Mouse (Mus musculus) lung, embryonic 15.5 days (tissue): ENCODE measurements around the gene Disp3. TPM values are rescaled to one million over a fixed set of nuclear protein-coding genes. Genes with fewer than 3 reads are reported as not detected.

Source experiments
- ATAC-seq: fragments of 200-750 bp; cut with Nextera tagmentation; 2 replicates; pipeline ENCODE4 v1.8.0; 2017; ENCODE audit warnings: moderate number of reproducible peaks, borderline replicate concordance; ENCODE audit not compliant: low FRiP score, low TSS enrichment; ENCODE audit errors: extremely low read depth
- H3K27ac ChIP-seq: fragments of 300-500 bp; sonication (generic); 2 replicates; pipeline ENCODE4 v1.5.1; 2015; ENCODE audit warnings: moderate library complexity, mild to moderate bottlenecking, inconsistent platforms
- H3K27me3 ChIP-seq: fragments of 300-500 bp; sonication (generic); 2 replicates; pipeline ENCODE4 v1.6.1; 2015; ENCODE audit warnings: inconsistent platforms
- H3K36me3 ChIP-seq: fragments of 300-500 bp; sonication (generic); 2 replicates; pipeline ENCODE4 v1.6.1; 2015; ENCODE audit warnings: inconsistent platforms
- H3K4me1 ChIP-seq: fragments of 300-500 bp; sonication (generic); 2 replicates; pipeline ENCODE4 v1.6.1; 2015; ENCODE audit warnings: inconsistent platforms
- H3K4me2 ChIP-seq: fragments of 300-500 bp; sonication (generic); 2 replicates; pipeline ENCODE4 v1.6.1; 2015; ENCODE audit warnings: inconsistent platforms, mild to moderate bottlenecking, moderate library complexity
- H3K4me3 ChIP-seq: fragments of 300-500 bp; sonication (generic); 2 replicates; pipeline ENCODE4 v1.5.1; 2015; ENCODE audit warnings: mild to moderate bottlenecking, inconsistent platforms
- H3K9ac ChIP-seq: fragments of 300-500 bp; sonication (generic); 2 replicates; pipeline ENCODE4 v1.6.1; 2015; ENCODE audit warnings: inconsistent platforms
- H3K9me3 ChIP-seq: fragments of 300-500 bp; sonication (generic); 2 replicates; pipeline ENCODE4 v1.6.1; 2016; ENCODE audit warnings: inconsistent platforms
- WGBS: fragments of 180-500 bp; shearing (Covaris S2); methylation state at CpG from one replicate; pipeline ENCODE4 v1.1.7; 2015; 5-methylcytosine and 5-hydroxymethylcytosine counted together
- polyA plus RNA-seq: library from polyadenylated mRNA; unstranded; fragments of >200 nt; fragmentation: Nextera tagmentation; extraction: Ambion mirVana; gene quantifications from 2 replicates; pipeline ENCODE4 v1.2.1, GENCODE M21; 2015

The Disp3 gene
- polyA plus RNA-seq, 1 experiment from 2014 or later, result 0.10 TPM

GRCm38 (mm10) chr4:148286226-148287031, 1.3 kb downstream of the Disp3 start:
- Histone ChIP-seq H3K4me2 (0 out of 2 replicates have a peak overlapping the region, but pooled peaks have one; percentile 71), H3K9ac (no peak overlapping the region), H3K27me3 (peaks cover 45% of the 10 kb centered on the region), H3K9me3 (no peaks in the 10 kb centered on the region), H3K36me3 (no peaks in the 10 kb centered on the region), H3K4me3 (no peak overlapping the region), H3K4me1 (peaks cover 10% of the 10 kb centered on the region; the same call in 1 of the 2 replicates), H3K27ac (no peak overlapping the region)
- ATAC-seq, result peak; percentile 47; the same call in 1 of the 2 replicates
- 16% methylated on average over 22 of the region's 22 CpGs for WGBS

GRCm38 (mm10) chr4:148284219-148284618, 3.5 kb downstream of the Disp3 start:
- H3K4me2 ChIP-seq, result no peak overlapping the region
- no peaks in the 10 kb centered on the region for H3K36me3 ChIP-seq
- peaks cover 45% of the 10 kb centered on the region for H3K27me3 ChIP-seq
- H3K4me1 ChIP-seq, result peaks cover 10% of the 10 kb centered on the region; the same call in 1 of the 2 replicates
- no peak overlapping the region for H3K4me3 ChIP-seq
- no peak for ATAC-seq
- 35% methylated on average over 13 of the region's 13 CpGs for WGBS
- H3K9ac ChIP-seq, result no peak overlapping the region
- no peak overlapping the region for H3K27ac ChIP-seq
- no peaks in the 10 kb centered on the region for H3K9me3 ChIP-seq

GRCm38 (mm10) chr4:148276816-148277491, 10.8 kb downstream of the Disp3 start:
- no peaks in the 10 kb centered on the region for H3K9me3 ChIP-seq
- peaks cover 24% of the 10 kb centered on the region for H3K27me3 ChIP-seq
- no peak for ATAC-seq
- no peak overlapping the region for H3K27ac ChIP-seq
- WGBS, result 23% methylated on average over 4 of the region's 4 CpGs
- no peak overlapping the region for H3K9ac ChIP-seq
- H3K4me2 ChIP-seq, result no peak overlapping the region
- H3K36me3 ChIP-seq, result no peaks in the 10 kb centered on the region
- no peak overlapping the region for H3K4me3 ChIP-seq
- no peaks in the 10 kb centered on the region for H3K4me1 ChIP-seq

- H3K4me1 ChIP-seq, result no peaks in the 10 kb centered on the region
Measured at GRCm38 (mm10) chr4:148274671-148275070, 13.1 kb downstream of the Disp3 start.

GRCm38 (mm10) chr4:148273229-148273628, 14.5 kb downstream of the Disp3 start:
- no peaks in the 10 kb centered on the region for H3K9me3 ChIP-seq
- no peaks in the 10 kb centered on the region for H3K4me1 ChIP-seq
- no peaks in the 10 kb centered on the region for H3K36me3 ChIP-seq

More at GRCm38 (mm10) chr4:148274671-148275070, 13.1 kb downstream of the Disp3 start:
- ATAC-seq, result no peak
- WGBS, result 37% methylated on average over 3 of the region's 3 CpGs
- Histone ChIP-seq H3K27ac (no peak overlapping the region), H3K4me2 (no peak overlapping the region), H3K9me3 (no peaks in the 10 kb centered on the region), H3K27me3 (peaks cover 42% of the 10 kb centered on the region), H3K4me3 (no peak overlapping the region), H3K9ac (no peak overlapping the region), H3K36me3 (no peaks in the 10 kb centered on the region)

GRCm38 (mm10) chr4:148271656-148272055, 16.1 kb downstream of the Disp3 start:
- Histone ChIP-seq H3K27ac (no peak overlapping the region), H3K4me1 (no peaks in the 10 kb centered on the region), H3K36me3 (no peaks in the 10 kb centered on the region), H3K4me3 (no peak overlapping the region), H3K4me2 (no peak overlapping the region), H3K9ac (no peak overlapping the region), H3K27me3 (peaks cover 39% of the 10 kb centered on the region), H3K9me3 (no peaks in the 10 kb centered on the region)
- 3% methylated on average over 39 of the region's 39 CpGs for WGBS
- no peak for ATAC-seq

More at GRCm38 (mm10) chr4:148273229-148273628, 14.5 kb downstream of the Disp3 start:
- Histone ChIP-seq H3K27ac (no peak overlapping the region), H3K9ac (no peak overlapping the region), H3K4me3 (no peak overlapping the region), H3K27me3 (peaks cover 42% of the 10 kb centered on the region), H3K4me2 (no peak overlapping the region)
- 12% methylated on average over 2 of the region's 2 CpGs for WGBS
- ATAC-seq, result no peak

- Histone ChIP-seq H3K36me3 (no peaks in the 10 kb centered on the region), H3K4me3 (no peak overlapping the region), H3K27ac (no peak overlapping the region), H3K27me3 (peaks cover 19% of the 10 kb centered on the region), H3K9ac (no peak overlapping the region), H3K4me1 (no peaks in the 10 kb centered on the region), H3K4me2 (no peak overlapping the region), H3K9me3 (no peaks in the 10 kb centered on the region)
- no peak for ATAC-seq
- WGBS, result 78% methylated on average over 6 of the region's 6 CpGs
Measured at GRCm38 (mm10) chr4:148266973-148267507, 20.7 kb downstream of the Disp3 start.

- 73% methylated on average over 4 of the region's 4 CpGs for WGBS
- Histone ChIP-seq H3K4me1 (no peaks in the 10 kb centered on the region), H3K36me3 (no peaks in the 10 kb centered on the region), H3K4me2 (no peak overlapping the region), H3K9ac (no peak overlapping the region), H3K4me3 (no peak overlapping the region), H3K9me3 (no peaks in the 10 kb centered on the region), H3K27me3 (no peaks in the 10 kb centered on the region), H3K27ac (no peak overlapping the region)
- no peak for ATAC-seq
Measured at GRCm38 (mm10) chr4:148259941-148260340, 27.8 kb downstream of the Disp3 start.

- Histone ChIP-seq H3K9ac (no peak overlapping the region), H3K27me3 (no peaks in the 10 kb centered on the region), H3K4me1 (no peaks in the 10 kb centered on the region), H3K4me2 (no peak overlapping the region), H3K4me3 (no peak overlapping the region), H3K27ac (no peak overlapping the region), H3K36me3 (no peaks in the 10 kb centered on the region), H3K9me3 (no peaks in the 10 kb centered on the region)
- 38% methylated on average over 10 of the region's 10 CpGs for WGBS
- no peak for ATAC-seq
Measured at GRCm38 (mm10) chr4:148249341-148249740, 38.4 kb downstream of the Disp3 start.

GRCm38 (mm10) chr4:148240387-148240786, 47.4 kb downstream of the Disp3 start:
- Histone ChIP-seq H3K4me2 (no peak overlapping the region), H3K36me3 (no peaks in the 10 kb centered on the region), H3K4me3 (no peak overlapping the region), H3K27ac (no peak overlapping the region), H3K9me3 (no peaks in the 10 kb centered on the region), H3K4me1 (no peaks in the 10 kb centered on the region), H3K9ac (no peak overlapping the region), H3K27me3 (no peaks in the 10 kb centered on the region)
- no peak for ATAC-seq
- 80% methylated on average over 9 of the region's 9 CpGs for WGBS

GRCm38 (mm10) chr4:148239474-148240130, 48.2 kb downstream of the Disp3 start:
- Histone ChIP-seq H3K9me3 (no peaks in the 10 kb centered on the region), H3K27ac (no peak overlapping the region), H3K4me1 (no peaks in the 10 kb centered on the region), H3K4me2 (no peak overlapping the region), H3K9ac (no peak overlapping the region), H3K36me3 (no peaks in the 10 kb centered on the region), H3K4me3 (no peak overlapping the region), H3K27me3 (no peaks in the 10 kb centered on the region)
- ATAC-seq, result no peak
- WGBS, result 85% methylated on average over 10 of the region's 10 CpGs
